ENCODE assay signal across 11 mouse cellular contexts in genomic region chr17:40977914-40978313, GRCm38 (mm10). TPM values are rescaled to one million over a fixed set of nuclear protein-coding genes. Genes with fewer than 3 reads are reported as not detected.
DNase-seq lines count a peak whose midpoint lies in the region; ATAC-seq and TF ChIP-seq lines count a peak whose summit lies in the region.
"Had no signal": no experiment of that assay in that cellular context is flagged by ENCODE, and none has a peak within 500 bp of the region (broad histone marks: within the 10 kb centered on the region; RNA-seq: fewer than 3 reads in every experiment).

No protein-coding gene starts in this region.

- no peaks in the 10 kb centered on the region for H3K79me2 ChIP-seq in MEL (ENCODE audit: control insufficient read depth, insufficient read depth, low read length, poor library complexity)

- no peaks in the 10 kb centered on the region for H3K4me1 ChIP-seq in MEL (ENCODE audit: control insufficient read depth in 1 of 2, insufficient read depth in 2 of 2, low read length in 2 of 2)
- no peaks in the 10 kb centered on the region for H3K4me1 ChIP-seq in midbrain, embryonic 15.5 days
- H3K4me1 ChIP-seq: heart, embryonic 13.5 days; limb, embryonic 12.5 days had no signal

- no peak for TF ChIP-seq POLR2A in MEL (IDR thresholded peaks at IDR 0.05; ENCODE audit: control insufficient read depth in 1 of 2, insufficient read depth in 1 of 2, low read depth in 1 of 2, low read length in 2 of 2, poor library complexity in 1 of 2)

- no peaks in the 10 kb centered on the region for H3K27me3 ChIP-seq in MEL (ENCODE audit: control insufficient read depth in 1 of 2, insufficient read depth in 2 of 2, low read length in 2 of 2)
- no peaks in the 10 kb centered on the region for H3K27me3 ChIP-seq in midbrain, embryonic 15.5 days (replicated peaks)
- H3K27me3 ChIP-seq: heart, embryonic 13.5 days; limb, embryonic 12.5 days had no signal

- no peaks in the 10 kb centered on the region for H3K36me3 ChIP-seq in MEL (ENCODE audit: control insufficient read depth in 1 of 2, insufficient read depth in 2 of 2, low read length in 2 of 2)
- H3K36me3 ChIP-seq in midbrain, embryonic 15.5 days (replicated peaks), result no peaks in the 10 kb centered on the region
- H3K36me3 ChIP-seq: heart, embryonic 13.5 days; limb, embryonic 12.5 days had no signal

- H3K4me2 ChIP-seq in midbrain, embryonic 15.5 days, result no peak overlapping the region
- H3K4me2 ChIP-seq: heart, embryonic 13.5 days; limb, embryonic 12.5 days had no signal

- H3K9me3 ChIP-seq in MEL (replicated peaks; ENCODE audit: insufficient read depth, low read length), result no peaks in the 10 kb centered on the region
- H3K9me3 ChIP-seq in midbrain, embryonic 15.5 days, result no peaks in the 10 kb centered on the region
- H3K9me3 ChIP-seq: heart, embryonic 13.5 days; limb, embryonic 12.5 days had no signal

- peak; percentile 79 for TF ChIP-seq RAD21 in MEL (IDR thresholded peaks at IDR 0.05; ENCODE audit: low read depth, low read length)

- TF ChIP-seq EP300 in MEL (IDR thresholded peaks at IDR 0.05; ENCODE audit: low read depth in 1 of 2, low read length in 2 of 2), result no peak

- peak; percentile 87 for ATAC-seq in midbrain, embryonic 15.5 days (replicated peaks)
- no peak for ATAC-seq in frontal cortex, adult (ENCODE audit: low TSS enrichment)

- H3K9ac ChIP-seq in MEL (ENCODE audit: control insufficient read depth, low read depth, low read length, poor library complexity, severe bottlenecking), result no peak overlapping the region
- H3K9ac ChIP-seq in midbrain, embryonic 15.5 days, result no peak overlapping the region
- H3K9ac ChIP-seq: heart, embryonic 13.5 days; limb, embryonic 12.5 days had no signal

- no peak overlapping the region for H3K4me3 ChIP-seq in MEL (ENCODE audit: control insufficient read depth in 1 of 2, insufficient read depth in 1 of 2, low read depth in 2 of 2, low read length in 2 of 2)
- no peak overlapping the region for H3K4me3 ChIP-seq in midbrain, embryonic 15.5 days
- H3K4me3 ChIP-seq: heart, embryonic 13.5 days; limb, embryonic 12.5 days had no signal

- peak in 1 of 3 experiments; percentile 63; a peak in 2 of 6 replicates for TF ChIP-seq CTCF in MEL (IDR thresholded peaks at IDR 0.05 in 2 of 3, conservative IDR thresholded peaks at IDR 0.05 in 1 of 3; ENCODE audit: control insufficient read depth in 1 of 3, insufficient read depth in 1 of 3, low read depth in 2 of 3, low read length in 3 of 3, poor library complexity in 1 of 3, severe bottlenecking in 1 of 3)

- no peak overlapping the region for H3K27ac ChIP-seq in MEL (ENCODE audit: control insufficient read depth, low read depth, low read length)
- H3K27ac ChIP-seq in midbrain, embryonic 15.5 days, result no peak overlapping the region
- H3K27ac ChIP-seq: heart, embryonic 13.5 days; limb, embryonic 12.5 days had no signal

- peak; percentile 15 for DNase-seq in layer of hippocampus, adult 9-10 months (ENCODE audit: low spot score)
- no peak for DNase-seq in layer of hippocampus, adult 8-10 months (ENCODE audit: low spot score in 2 of 2)
- peak; percentile 18 for DNase-seq in MEL (ENCODE audit: low read depth, low spot score)
- peak; percentile 23 for DNase-seq in brain, adult 2 months (ENCODE audit: low read depth, low spot score)
- no peak for DNase-seq in testis, postnatal 14 days (ENCODE audit: low spot score)
- DNase-seq: cerebellum, adult 11 months; spleen, adult 18-20 months had no signal

- 68% methylated on average over 11 of the region's 11 CpGs for WGBS in midbrain, embryonic 15.5 days

TF ChIP-seq in MEL, 35 proteins besides CTCF, POLR2A, EP300 and RAD21:
- peak; percentile 71 for TF ChIP-seq SMC3 (IDR thresholded peaks at IDR 0.05; ENCODE audit: low read depth, low read length)
- TF ChIP-seq ZC3H11A (IDR thresholded peaks at IDR 0.05; ENCODE audit: low read depth, low read length), result peak; percentile 70
- no peak for TF ChIP-seq POLR2AphosphoS2 (IDR thresholded peaks at IDR 0.05; ENCODE audit: low read length)

RNA-seq across cellular contexts. Expression of gene Cenpq, which starts 43.1 kb away (rescaled TPM):
- 1 to 10 TPM; 3.0 to 3.7 (median 3.3) TPM for total RNA-seq in layer of hippocampus, adult 8-10 months (2022)
- 18.9 and 20.9 TPM in 2 replicates for total RNA-seq in MEL (2012; rRNA removed)
- 10 to 100 TPM in 1 of 2 experiments, not detected in 1; 25.5 TPM for polyA plus RNA-seq in MEL (2012; ENCODE audit: insufficient read depth in 1 of 2, insufficient read length in 2 of 2, low read depth in 1 of 2, low replicate concordance in 2 of 2, missing spikeins in 1 of 2)
- 8.5 and 8.6 TPM in 2 replicates for polyA plus RNA-seq in midbrain, embryonic 15.5 days (2015; fragmentation: Nextera tagmentation; extraction: Ambion mirVana)

RNA-seq across cellular contexts. Expression of gene Mut, which starts 43.4 kb away (rescaled TPM):
- total RNA-seq in layer of hippocampus, adult 8-10 months (2022), result 10 to 100 TPM; 47.6 to 59.2 (median 55.4) TPM
- total RNA-seq in MEL (2012; rRNA removed), result 21.2 and 25.8 TPM in 2 replicates
- polyA plus RNA-seq in MEL (2012; ENCODE audit: insufficient read depth in 1 of 2, insufficient read length in 2 of 2, low read depth in 1 of 2, low replicate concordance in 2 of 2, missing spikeins in 1 of 2), result 10 to 100 TPM; 25.0 to 65.8 TPM
- 19.0 and 19.4 TPM in 2 replicates for polyA plus RNA-seq in midbrain, embryonic 15.5 days (2015; fragmentation: Nextera tagmentation; extraction: Ambion mirVana)

Comparison
In these comparisons a context has a peak if more than half of its experiments do, and no peak if none do; other contexts are left out.
1. DNase-seq: peak in layer of hippocampus, adult 9-10 months (single experiment), MEL (single experiment) and brain, adult 2 months (single experiment); none in layer of hippocampus, adult 8-10 months (0 of 2) and testis, postnatal 14 days (single experiment).